Mouse (Mus musculus): ENCODE results near the gene Kif14. TPM values are rescaled to one million over a fixed set of nuclear protein-coding genes. Genes with fewer than 3 reads are reported as not detected.

The Kif14 gene
- total and polyA plus RNA-seq, 3 experiments, result 0.02 to 0.30 (median 0.08) TPM

DNA sequence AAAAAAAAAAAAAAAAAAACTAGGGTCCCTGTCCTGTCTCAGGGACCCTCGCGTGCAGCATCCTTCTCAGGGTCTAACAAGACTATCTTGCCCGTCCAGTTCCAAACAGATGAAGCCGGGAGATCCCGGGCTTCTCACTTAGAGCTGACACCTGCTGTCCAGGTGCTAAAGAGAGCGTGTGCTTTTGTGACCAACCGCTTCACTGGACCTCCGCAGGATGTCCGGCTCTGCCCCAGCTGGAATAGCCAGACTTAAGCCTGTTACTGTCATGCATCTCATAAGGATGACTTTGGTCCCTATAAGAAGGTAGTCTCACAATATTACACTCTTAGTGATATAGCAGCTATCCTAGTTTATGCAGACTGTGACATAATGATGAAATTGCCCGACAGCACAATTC lies 105.4 kb downstream of the Kif14 start:
- Histone ChIP-seq H3K9ac (ENCODE audit: low read depth, low read length) (no peak overlapping the region), H3K4me3 (no peak overlapping the region), H3K27me3 (ENCODE audit: control insufficient read depth, insufficient read depth, low read length) (no peaks in the 10 kb centered on the region), H3K27ac (no peak overlapping the region), H3K79me2 (replicated peaks; ENCODE audit: control insufficient read depth, insufficient read depth, low read length) (no peaks in the 10 kb centered on the region), H3K4me1 (ENCODE audit: control insufficient read depth, insufficient read depth, low read length) (no peaks in the 10 kb centered on the region), H3K36me3 (ENCODE audit: control insufficient read depth, insufficient read depth, low read length) (no peaks in the 10 kb centered on the region)
- intact Hi-C loops (cut with DNase I), result no loop called here
- 91% methylated on average over 10 of the region's 10 CpGs for WGBS
- no peak for DNase-seq
- no peak for TF ChIP-seq EP300 (IDR thresholded peaks at IDR 0.05; ENCODE audit: insufficient read depth, low read depth, low read length)
- TF ChIP-seq POLR2A (IDR thresholded peaks at IDR 0.05; ENCODE audit: insufficient read depth, low read depth, low read length), result no peak
- TF ChIP-seq CTCF (IDR thresholded peaks at IDR 0.05), result no peak

DNA sequence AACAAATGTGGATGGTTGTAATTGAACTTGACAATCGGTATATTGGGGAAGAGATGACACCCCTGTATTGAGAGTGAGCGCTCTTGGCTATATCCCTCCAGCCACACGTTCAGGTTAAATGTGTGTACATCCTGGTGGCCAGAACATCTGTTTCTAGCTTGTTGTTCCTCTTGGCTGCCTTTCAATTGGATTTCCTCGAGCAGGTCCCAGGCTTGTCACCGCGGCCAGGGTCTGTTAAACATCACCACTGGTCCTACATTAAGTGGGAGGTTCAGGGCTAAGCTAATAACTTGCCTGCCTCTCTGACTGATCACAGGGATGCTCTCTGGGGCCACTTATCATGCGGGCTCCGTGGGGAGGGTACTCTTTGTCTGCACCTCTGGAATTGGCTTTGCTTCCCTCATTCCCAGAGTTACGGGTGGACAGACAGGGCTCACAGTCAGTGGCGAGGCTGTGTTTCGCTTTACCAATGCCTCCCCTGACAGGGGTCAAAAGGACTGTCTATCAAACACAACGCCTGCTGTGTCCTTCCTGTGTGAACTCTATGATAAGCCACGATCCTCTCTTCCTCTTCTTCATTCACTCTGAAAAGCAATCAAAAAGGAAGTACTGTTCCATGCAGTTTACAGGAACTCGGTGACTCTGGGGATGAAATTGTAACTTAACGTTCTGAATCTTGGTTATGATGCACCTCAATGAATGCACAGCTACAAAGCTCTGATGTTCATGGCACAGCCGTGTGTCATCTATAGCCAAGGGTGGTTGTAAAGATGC lies 111.9 kb downstream of the Kif14 start:
- intact Hi-C loops (cut with DNase I), result no loop called here
- Histone ChIP-seq H3K36me3 (ENCODE audit: control insufficient read depth, insufficient read depth, low read length) (no peaks in the 10 kb centered on the region), H3K4me1 (ENCODE audit: control insufficient read depth, insufficient read depth, low read length) (0 out of 2 replicates have a peak, but pooled peaks cover 2% of the 10 kb centered on the region), H3K79me2 (replicated peaks; ENCODE audit: control insufficient read depth, insufficient read depth, low read length) (no peaks in the 10 kb centered on the region), H3K27ac (no peak overlapping the region), H3K9ac (ENCODE audit: low read depth, low read length) (no peak overlapping the region), H3K4me3 (no peak overlapping the region), H3K27me3 (ENCODE audit: control insufficient read depth, insufficient read depth, low read length) (peaks cover 2% of the 10 kb centered on the region)
- TF ChIP-seq POLR2A (IDR thresholded peaks at IDR 0.05; ENCODE audit: insufficient read depth, low read depth, low read length) (no peak), EP300 (IDR thresholded peaks at IDR 0.05; ENCODE audit: insufficient read depth, low read depth, low read length) (no peak), CTCF (IDR thresholded peaks at IDR 0.05) (no peak)
- no peak for DNase-seq
- WGBS, result 19% methylated on average over 16 of the region's 16 CpGs

DNA sequence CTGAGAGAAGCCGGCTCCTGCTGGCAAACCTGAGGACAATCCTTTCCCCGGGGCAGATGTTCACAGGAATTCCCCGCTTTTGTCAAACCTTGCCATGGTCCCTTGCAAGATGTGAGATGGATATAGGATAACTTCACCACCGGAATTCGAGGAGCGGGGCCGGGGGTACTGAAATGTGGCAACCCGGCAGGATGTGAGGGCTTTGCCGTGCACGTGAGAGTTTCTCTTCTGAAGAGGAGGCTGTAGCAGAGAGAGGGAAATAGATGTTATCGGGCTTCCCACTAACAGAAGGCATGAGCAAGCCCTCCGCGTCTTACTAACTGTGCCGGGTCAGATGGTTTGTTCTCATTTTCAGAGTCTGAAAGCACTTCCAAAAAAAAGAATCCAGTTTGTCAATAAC lies 113.2 kb downstream of the Kif14 start:
- H3K9ac ChIP-seq (ENCODE audit: low read depth, low read length), result no peak overlapping the region
- H3K79me2 ChIP-seq (replicated peaks; ENCODE audit: control insufficient read depth, insufficient read depth, low read length), result no peaks in the 10 kb centered on the region
- H3K4me1 ChIP-seq (ENCODE audit: control insufficient read depth, insufficient read depth, low read length), result 0 out of 2 replicates have a peak, but pooled peaks cover 2% of the 10 kb centered on the region
- no peak overlapping the region for H3K4me3 ChIP-seq
- DNase-seq, result no peak
- no peak overlapping the region for H3K27ac ChIP-seq
- TF ChIP-seq CTCF (IDR thresholded peaks at IDR 0.05), result no peak
- TF ChIP-seq POLR2A (IDR thresholded peaks at IDR 0.05; ENCODE audit: insufficient read depth, low read depth, low read length), result no peak
- no peak for TF ChIP-seq EP300 (IDR thresholded peaks at IDR 0.05; ENCODE audit: insufficient read depth, low read depth, low read length)
- peaks cover 2% of the 10 kb centered on the region for H3K27me3 ChIP-seq (ENCODE audit: control insufficient read depth, insufficient read depth, low read length)
- intact Hi-C loops (cut with DNase I), result no loop called here
- no peaks in the 10 kb centered on the region for H3K36me3 ChIP-seq (ENCODE audit: control insufficient read depth, insufficient read depth, low read length)
- WGBS, result 72% methylated on average over 14 of the region's 14 CpGs

DNA sequence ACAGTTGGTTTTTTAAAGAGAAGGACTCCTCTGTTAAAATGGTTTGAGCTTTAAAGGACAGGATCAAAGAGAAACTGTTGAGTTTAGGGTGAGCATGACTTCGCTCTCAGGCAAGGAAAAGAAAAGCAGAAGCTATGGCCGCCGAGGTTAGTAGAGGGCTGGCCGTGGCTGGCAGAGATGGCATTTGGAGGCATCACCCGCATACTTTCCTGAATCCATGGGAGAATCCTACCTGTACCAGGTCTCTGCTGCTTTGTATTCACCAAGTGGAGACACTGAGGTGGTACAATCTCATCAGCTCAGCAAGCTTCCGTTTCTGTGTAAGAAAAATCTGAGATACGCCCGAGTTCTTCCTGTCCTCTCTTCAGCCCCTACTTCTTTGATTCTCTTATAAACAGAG lies 114.1 kb downstream of the Kif14 start:
- H3K9ac ChIP-seq (ENCODE audit: low read depth, low read length), result no peak overlapping the region

More for the DNA sequence above, 114.1 kb downstream of the Kif14 start:
- DNase-seq, result no peak
- WGBS, result 73% methylated on average over 8 of the region's 8 CpGs
- H3K79me2 ChIP-seq (replicated peaks; ENCODE audit: control insufficient read depth, insufficient read depth, low read length), result no peaks in the 10 kb centered on the region
- intact Hi-C loops (cut with DNase I), result no loop called here
- peaks cover 2% of the 10 kb centered on the region for H3K27me3 ChIP-seq (ENCODE audit: control insufficient read depth, insufficient read depth, low read length)
- no peaks in the 10 kb centered on the region for H3K36me3 ChIP-seq (ENCODE audit: control insufficient read depth, insufficient read depth, low read length)
- H3K4me1 ChIP-seq (ENCODE audit: control insufficient read depth, insufficient read depth, low read length), result 0 out of 2 replicates have a peak, but pooled peaks cover 2% of the 10 kb centered on the region
- H3K4me3 ChIP-seq, result no peak overlapping the region
- TF ChIP-seq POLR2A (IDR thresholded peaks at IDR 0.05; ENCODE audit: insufficient read depth, low read depth, low read length), result no peak
- no peak overlapping the region for H3K27ac ChIP-seq

Other genes starting within 250 kb of the Kif14 start
- gene Inava, start 232.1 kb upstream of the Kif14 start, total RNA-seq (2021), result not detected
- gene Inava, start 232.1 kb upstream of the Kif14 start, polyA plus RNA-seq (2012; rRNA removed), result 0.29 TPM in 1 of 2 replicates, not detected in the other
- not detected for gene Gpr25, start 205.5 kb upstream of the Kif14 start, total RNA-seq (2021)
- gene Gpr25, start 205.5 kb upstream of the Kif14 start, polyA plus RNA-seq (2012; rRNA removed), result not detected in 2 replicates
- gene Camsap2, start 120.2 kb upstream of the Kif14 start, total RNA-seq (2021), result 10 to 100 TPM; 21.2 to 21.3 TPM
- gene Camsap2, start 120.2 kb upstream of the Kif14 start, polyA plus RNA-seq (2012; rRNA removed), result 4.3 and 7.4 TPM in 2 replicates
- gene Ddx59, start 51.1 kb upstream of the Kif14 start, total RNA-seq (2021), result 10 to 100 TPM; 11.8 to 14.1 TPM
- gene Ddx59, start 51.1 kb upstream of the Kif14 start, polyA plus RNA-seq (2012; rRNA removed), result 4.2 and 7.0 TPM in 2 replicates
- 10 to 100 TPM in 1 of 2 experiments, 1 to 10 TPM in 1; 9.9 to 10.1 TPM for gene Zfp281, start 158.6 kb downstream of the Kif14 start, total RNA-seq (2021)
- 2.1 and 3.2 TPM in 2 replicates for gene Zfp281, start 158.6 kb downstream of the Kif14 start, polyA plus RNA-seq (2012; rRNA removed)

Data from heart, adult 2 months (tissue).